Mouse (Mus musculus) cerebellum, adult 2 months (tissue): ENCODE data around the gene Cdc14a.

Experiments used
- CTCF ChIP-seq: fragments of 200-500 bp; IDR thresholded peaks from 2 replicates; pipeline ENCODE4 v1.5.1; 2011; ENCODE audit warnings: low read depth, mild to moderate bottlenecking, control low read depth, low read length, moderate library complexity, borderline replicate concordance; ENCODE audit not compliant: insufficient read depth
- POLR2A ChIP-seq: fragments of 200-500 bp; IDR thresholded peaks from 2 replicates; pipeline ENCODE4 v1.6.1; 2011; ENCODE audit warnings: low read length, control low read depth, borderline replicate concordance; ENCODE audit not compliant: insufficient read depth

DNA sequence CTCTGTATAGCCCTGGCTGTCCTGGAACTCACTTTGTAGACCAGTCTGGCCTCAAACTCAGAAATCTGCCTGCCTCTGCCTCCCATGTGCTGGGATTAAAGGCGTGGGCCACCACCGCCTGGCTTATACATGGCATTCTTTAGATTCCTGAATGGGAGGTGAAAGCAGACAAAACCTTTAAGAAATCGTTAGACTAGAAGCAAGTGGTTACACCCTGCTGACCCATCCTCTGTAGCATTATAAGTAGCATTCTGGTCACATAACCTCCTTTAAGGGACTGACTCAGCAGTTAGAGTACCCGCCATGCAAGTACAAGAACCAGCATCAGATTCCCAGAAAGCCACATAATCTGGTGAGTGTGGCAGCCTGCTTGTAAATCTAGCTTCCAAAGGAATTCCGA, 81.6 kb downstream of the Cdc14a start:
- TF ChIP-seq CTCF (no peak), POLR2A (no peak)
